Mouse (Mus musculus) CH12.LX (cell line): ENCODE results near the gene Hprt. TPM values are rescaled to one million over a fixed set of nuclear protein-coding genes. Genes with fewer than 3 reads are reported as not detected.

Source experiments
- DNase-seq: peaks from one replicate; pipeline ENCODE4 v3.0.0-alpha.2; 2013; ENCODE audit errors: extremely low read depth
- H3K27ac ChIP-seq: 2 replicates; pipeline ENCODE4 v1.5.1; 2012; ENCODE audit warnings: low read depth, mild to moderate bottlenecking, control low read depth, moderate library complexity; ENCODE audit not compliant: insufficient read depth
- H3K27me3 ChIP-seq: replicated peaks from 2 replicates; pipeline ENCODE3; 2012; ENCODE audit warnings: inconsistent platforms
- H3K36me3 ChIP-seq, 2 experiments: replicated peaks in 1 of 2; 2 replicates each; pipeline versions ENCODE3 to v1.6.1; 2012; ENCODE audit warnings: inconsistent platforms in 1 of 2, low read length in 1 of 2, mild to moderate bottlenecking in 1 of 2, mixed read lengths in 1 of 2, moderate library complexity in 1 of 2; ENCODE audit not compliant: control insufficient read depth in 1 of 2, insufficient read depth in 1 of 2
- H3K4me1 ChIP-seq, 2 experiments: 2 replicates each; pipeline ENCODE4 v1.6.1; 2012; ENCODE audit warnings: inconsistent platforms in 1 of 2, moderate library complexity in 1 of 2; ENCODE audit not compliant: insufficient read depth in 2 of 2, control insufficient read depth in 1 of 2
- H3K4me2 ChIP-seq: 2 replicates; pipeline ENCODE4 v1.6.1; 2012; ENCODE audit warnings: low read depth, mild to moderate bottlenecking, control low read depth; ENCODE audit not compliant: poor library complexity, insufficient read depth, severe bottlenecking
- H3K4me3 ChIP-seq, 3 experiments: fragments of 150-350 bp in 1 of 3; sonication (generic) in 1 of 3; replicated peaks in 1 of 3; 2 replicates each; pipeline versions ENCODE3 to v1.5.1; 2011 to 2012; ENCODE audit warnings: low read depth in 2 of 3, low read length in 2 of 3, mild to moderate bottlenecking in 2 of 3, moderate library complexity in 2 of 3, control low read depth in 1 of 3, improper control_type of control experiment in 1 of 3, inconsistent platforms in 1 of 3, mixed read lengths in 1 of 3; ENCODE audit not compliant: poor library complexity in 1 of 3
- H3K79me2 ChIP-seq: replicated peaks from 2 replicates; pipeline ENCODE4 v1.6.1; 2012; ENCODE audit warnings: mild to moderate bottlenecking, moderate library complexity; ENCODE audit not compliant: control insufficient read depth, poor library complexity, insufficient read depth, severe bottlenecking; ENCODE audit errors: extremely low read depth
- H3K9ac ChIP-seq: 2 replicates; pipeline ENCODE4 v1.6.1; 2012; ENCODE audit warnings: low read depth, mild to moderate bottlenecking, control low read depth, moderate library complexity; ENCODE audit not compliant: insufficient read depth
- H3K9me3 ChIP-seq: replicated peaks from 2 replicates; pipeline ENCODE3; 2012; ENCODE audit warnings: low read length, inconsistent platforms, mixed read lengths
- CHD1 ChIP-seq: IDR thresholded peaks from 2 replicates; pipeline ENCODE4 v1.6.1; 2012; ENCODE audit warnings: low read depth, low read length, improper control_type of control experiment, inconsistent platforms
- CHD2 ChIP-seq: IDR thresholded peaks from 2 replicates; pipeline ENCODE4 v1.6.1; 2011; ENCODE audit warnings: low read length, improper control_type of control experiment
- E2F4 ChIP-seq: IDR thresholded peaks from 2 replicates; pipeline ENCODE4 v1.6.1; 2011; ENCODE audit warnings: low read depth, low read length, improper control_type of control experiment; ENCODE audit not compliant: insufficient replicate concordance
- ELF1 ChIP-seq: IDR thresholded peaks from 2 replicates; pipeline ENCODE4 v1.6.1; 2014; ENCODE audit warnings: low read depth, mild to moderate bottlenecking, inconsistent platforms, low read length, improper control_type of control experiment
- GABPA ChIP-seq: IDR thresholded peaks from 2 replicates; pipeline ENCODE4 v1.6.1; 2012; ENCODE audit warnings: low read depth, low read length, improper control_type of control experiment, inconsistent platforms; ENCODE audit not compliant: insufficient replicate concordance
- JUND ChIP-seq: conservative IDR thresholded peaks from 2 replicates; pipeline ENCODE4 v1.6.1; 2011; ENCODE audit warnings: low read depth, low read length, improper control_type of control experiment
- KAT2A ChIP-seq: IDR thresholded peaks from 2 replicates; pipeline ENCODE4 v1.6.1; 2012; ENCODE audit warnings: low read length, improper control_type of control experiment, inconsistent platforms; ENCODE audit not compliant: insufficient replicate concordance
- MAX ChIP-seq: IDR thresholded peaks from 2 replicates; pipeline ENCODE4 v1.6.1; 2011; ENCODE audit warnings: low read length, improper control_type of control experiment
- MAZ ChIP-seq: IDR thresholded peaks from 2 replicates; pipeline ENCODE4 v1.6.1; 2012; ENCODE audit warnings: low read depth, mild to moderate bottlenecking, inconsistent platforms, low read length, improper control_type of control experiment, moderate library complexity
- MXI1 ChIP-seq: IDR thresholded peaks from 2 replicates; pipeline ENCODE4 v1.6.1; 2011; ENCODE audit warnings: mild to moderate bottlenecking, low read depth, low read length, improper control_type of control experiment
- NRF1 ChIP-seq: IDR thresholded peaks from 2 replicates; pipeline ENCODE4 v1.6.1; 2014; ENCODE audit warnings: low read depth, mild to moderate bottlenecking, inconsistent platforms, low read length, improper control_type of control experiment, moderate library complexity
- PAX5 ChIP-seq: IDR thresholded peaks from 2 replicates; pipeline ENCODE4 v1.6.1; 2012; ENCODE audit warnings: low read length, inconsistent platforms, mixed read lengths
- POLR2AphosphoS2 ChIP-seq: IDR thresholded peaks from 2 replicates; pipeline ENCODE4 v1.6.1; 2011; ENCODE audit warnings: low read depth, low read length, improper control_type of control experiment
- RAD21 ChIP-seq: IDR thresholded peaks from 2 replicates; pipeline ENCODE4 v1.6.1; 2011; ENCODE audit warnings: low read depth, mild to moderate bottlenecking, low read length, improper control_type of control experiment, moderate library complexity
- RCOR1 ChIP-seq: conservative IDR thresholded peaks from 2 replicates; pipeline ENCODE4 v1.6.1; 2012; ENCODE audit warnings: low read depth, mild to moderate bottlenecking, inconsistent platforms, low read length, improper control_type of control experiment
- TBP ChIP-seq: conservative IDR thresholded peaks from 2 replicates; pipeline ENCODE4 v1.6.1; 2011; ENCODE audit warnings: low read depth, low read length, improper control_type of control experiment
- USF1 ChIP-seq: IDR thresholded peaks from 2 replicates; pipeline ENCODE4 v1.6.1; 2014; ENCODE audit warnings: low read depth, mild to moderate bottlenecking, inconsistent platforms, low read length, improper control_type of control experiment
- USF2 ChIP-seq: conservative IDR thresholded peaks from 2 replicates; pipeline ENCODE4 v1.6.1; 2011; ENCODE audit warnings: low read depth, low read length, improper control_type of control experiment
- ZC3H11A ChIP-seq: IDR thresholded peaks from 2 replicates; pipeline ENCODE4 v1.6.1; 2012; ENCODE audit warnings: low read depth, mild to moderate bottlenecking, inconsistent platforms, low read length, improper control_type of control experiment
- ZKSCAN1 ChIP-seq: IDR thresholded peaks from 2 replicates; pipeline ENCODE4 v1.6.1; 2012; ENCODE audit warnings: low read depth, inconsistent platforms, low read length, improper control_type of control experiment, borderline replicate concordance
- ZNF384 ChIP-seq: IDR thresholded peaks from 2 replicates; pipeline ENCODE4 v1.6.1; 2012; ENCODE audit warnings: low read depth, low read length, improper control_type of control experiment, inconsistent platforms
- dilution Hi-C: fragments of 300-500 bp; cut with MboI; formaldehyde crosslinking; loops from 2 replicates; pipeline ENCODE4 v1.14.3; 2020; ENCODE audit warnings: low sequenced_read_pairs; ENCODE audit not compliant: extremely low pct_unique_long_range_greater_than_20kb, extremely low pct_ligation_motif_present
- in situ Hi-C: fragments of 300-500 bp; cut with MboI; formaldehyde crosslinking; loops from 3 replicates; pipeline ENCODE4 v1.14.3; 2019; ENCODE audit warnings: low sequenced_read_pairs, low pct_ligation_motif_present, low pct_unique_long_range_greater_than_20kb, mixed read lengths
- polyA plus RNA-seq: library from polyadenylated mRNA; unstranded; fragments of >175 nt; gene quantifications from 2 replicates; pipeline ENCODE4 v1.2.1, GENCODE M21; 2012; ENCODE audit warnings: low read depth; ENCODE audit not compliant: insufficient read length
- total RNA-seq, 2 experiments: library from RNA; depleted of rRNA; stranded (reverse); fragments of 300-350 nt in 1 of 2; fragments of >200 nt in 1 of 2; gene quantifications; 2 replicates each; pipeline ENCODE4 v1.2.3; 2012 to 2014

Hprt gene
- total and polyA plus RNA-seq, 3 experiments = 200 to 525 (median 355) TPM

- in situ Hi-C loops (no loop called here), dilution Hi-C loops (no loop called here)
- Histone ChIP-seq H3K9ac (no peak overlapping the region), H3K4me2 (no peak overlapping the region), H3K4me3 (no peak overlapping the region), H3K27ac (no peak overlapping the region), H3K79me2 (no peaks in the 10 kb centered on the region), H3K27me3 (no peaks in the 10 kb centered on the region), H3K36me3 (no peaks in the 10 kb centered on the region), H3K9me3 (no peaks in the 10 kb centered on the region), H3K4me1 (peaks cover 0 to 17% of the 10 kb centered on the region in 2 experiments; a peak in 1 of 4 replicates)
- TF ChIP-seq CHD1 (no peak), GABPA (no peak), MAX (no peak), CHD2 (no peak), ZNF384 (no peak)
- no peak for DNase-seq
Observed at GRCm38 (mm10) chrX:52961559-52962110, 26.3 kb upstream of the Hprt start.

GRCm38 (mm10) chrX:52965149-52965548 is 22.8 kb upstream of the Hprt start:
- Histone ChIP-seq H3K4me2 (no peak overlapping the region), H3K9ac (no peak overlapping the region), H3K79me2 (no peaks in the 10 kb centered on the region), H3K27me3 (no peaks in the 10 kb centered on the region), H3K36me3 (no peaks in the 10 kb centered on the region), H3K4me1 (no peaks in the 10 kb centered on the region; a peak in 1 of 4 replicates), H3K9me3 (no peaks in the 10 kb centered on the region)
- in situ Hi-C loops (no loop called here), dilution Hi-C loops (no loop called here)
- no peak for DNase-seq
- TF ChIP-seq USF1 (no peak), CHD2 (no peak), RAD21 (no peak), USF2 (no peak), POLR2AphosphoS2 (no peak), NRF1 (no peak)
- TF ChIP-seq, all 38 proteins: peak for 0
- no peak overlapping the region for H3K4me3 ChIP-seq
- H3K27ac ChIP-seq = no peak overlapping the region

- dilution Hi-C loops = no loop called here
Observed at GRCm38 (mm10) chrX:52971211-52972006, 16.5 kb upstream of the Hprt start.

More at GRCm38 (mm10) chrX:52971211-52972006, 16.5 kb upstream of the Hprt start:
- in situ Hi-C loops = no loop called here
- no peak overlapping the region for H3K4me3 ChIP-seq
- no peak for DNase-seq
- H3K36me3 ChIP-seq = no peaks in the 10 kb centered on the region
- no peak overlapping the region for H3K9ac ChIP-seq
- H3K27me3 ChIP-seq = no peaks in the 10 kb centered on the region
- no peak overlapping the region for H3K27ac ChIP-seq
- H3K4me1 ChIP-seq = peaks cover 8 to 12% of the 10 kb centered on the region in 2 experiments; a peak in 3 of 4 replicates
- H3K4me2 ChIP-seq = no peak overlapping the region
- no peaks in the 10 kb centered on the region for H3K79me2 ChIP-seq
- TF ChIP-seq RCOR1 = no peak
- no peak for TF ChIP-seq TBP
- TF ChIP-seq CHD1 = no peak
- no peak for TF ChIP-seq USF2
- no peak for TF ChIP-seq MXI1
- no peak for TF ChIP-seq MAX
- no peak for TF ChIP-seq MAZ
- TF ChIP-seq CHD2 = no peak
- no peak for TF ChIP-seq PAX5
- TF ChIP-seq KAT2A = no peak
- no peak for TF ChIP-seq E2F4
- no peak for TF ChIP-seq JUND
- no peak for TF ChIP-seq USF1
- no peak for TF ChIP-seq ZC3H11A
- TF ChIP-seq ELF1 = no peak
- TF ChIP-seq NRF1 = no peak
- no peak for TF ChIP-seq ZKSCAN1
- TF ChIP-seq, all 38 proteins: peak for 0
- H3K9me3 ChIP-seq = no peaks in the 10 kb centered on the region
